ENCODE assay signal across 17 mouse cellular contexts in the genomic region with DNA sequence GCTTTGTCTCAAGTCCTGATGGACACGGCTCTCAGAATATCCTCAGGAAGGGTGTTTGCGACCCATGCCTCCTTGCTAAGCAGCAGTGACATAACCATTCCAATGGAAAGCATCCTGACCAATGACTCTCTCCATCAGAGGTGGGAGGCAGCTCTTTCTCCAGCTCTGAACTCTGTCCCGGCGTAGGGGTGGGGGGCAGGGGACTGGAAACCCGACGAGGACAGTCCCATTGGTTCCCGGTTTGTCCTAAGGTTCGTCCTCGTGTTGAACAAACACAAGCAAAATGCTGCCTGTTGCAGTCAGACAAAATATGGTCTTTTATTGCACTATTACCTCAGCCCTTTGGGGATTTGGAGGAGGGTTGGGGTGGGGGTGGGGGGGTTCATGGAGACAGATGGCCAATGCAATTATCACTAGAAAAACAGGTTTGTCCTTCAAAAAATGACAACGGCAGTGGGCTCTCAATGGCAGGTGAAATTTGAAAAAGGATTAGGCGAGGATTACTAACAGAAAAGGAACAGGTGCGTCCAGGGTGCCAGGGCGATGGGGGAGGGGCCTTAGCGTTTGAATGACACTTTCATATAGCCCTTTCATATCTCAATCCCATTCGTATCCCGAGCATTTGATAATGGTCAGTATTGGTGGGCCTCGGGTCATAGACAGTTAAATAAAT. TPM values are rescaled to one million over a fixed set of nuclear protein-coding genes. Genes with fewer than 3 reads are reported as not detected.
DNase-seq lines count a peak whose midpoint lies in the region; ATAC-seq and TF ChIP-seq lines count a peak whose summit lies in the region.
"Had no signal": no experiment of that assay in that cellular context is flagged by ENCODE, and none has a peak within 500 bp of the region (broad histone marks: within the 10 kb centered on the region; RNA-seq: fewer than 3 reads in every experiment).

No protein-coding gene starts in this region.

- H3K9me3 ChIP-seq in intestine, embryonic 14.5 days (ENCODE audit: control insufficient read depth, low read length): no peaks in the 10 kb centered on the region
- no peaks in the 10 kb centered on the region for H3K9me3 ChIP-seq in intestine, postnatal 0 days (ENCODE audit: control insufficient read depth)
- no peaks in the 10 kb centered on the region for H3K9me3 ChIP-seq in embryonic facial prominence, embryonic 14.5 days (ENCODE audit: control insufficient read depth, low read length)
- H3K9me3 ChIP-seq: forebrain, embryonic 13.5 days; heart, embryonic 12.5 days; hindbrain, embryonic 10.5 days had no signal

- ATAC-seq in intestine, embryonic 14.5 days (replicated peaks; ENCODE audit: low FRiP score, low TSS enrichment, low read depth): peak; percentile 55; the same call in 1 of the 2 replicates
- ATAC-seq in intestine, postnatal 0 days: no peak
- peak; percentile 84; the same call in 1 of the 2 replicates for ATAC-seq in embryonic facial prominence, embryonic 14.5 days (ENCODE audit: low read depth)
- ATAC-seq: forebrain, embryonic 13.5 days; forebrain, postnatal 0 days had no signal

- no peak overlapping the region for H3K27ac ChIP-seq in intestine, embryonic 14.5 days (ENCODE audit: low read depth)
- no peak overlapping the region for H3K27ac ChIP-seq in intestine, postnatal 0 days (ENCODE audit: low read depth, low read length)
- H3K27ac ChIP-seq in embryonic facial prominence, embryonic 14.5 days (replicated peaks; ENCODE audit: low read depth, low read length): no peak overlapping the region
- H3K27ac ChIP-seq: forebrain, embryonic 13.5 days; hindbrain, embryonic 10.5 days; hindbrain, embryonic 14.5 days had no signal

- H3K4me3 ChIP-seq in intestine, embryonic 14.5 days (ENCODE audit: low read depth, low read length): no peak overlapping the region
- no peak overlapping the region for H3K4me3 ChIP-seq in intestine, postnatal 0 days (ENCODE audit: low read depth, low read length)
- no peak overlapping the region for H3K4me3 ChIP-seq in embryonic facial prominence, embryonic 14.5 days (ENCODE audit: low read depth, low read length)
- H3K4me3 ChIP-seq: forebrain, embryonic 13.5 days; heart, embryonic 12.5 days; hindbrain, embryonic 10.5 days had no signal

- no peaks in the 10 kb centered on the region for H3K36me3 ChIP-seq in intestine, embryonic 14.5 days (ENCODE audit: control insufficient read depth, insufficient read depth, low read length)
- H3K36me3 ChIP-seq in intestine, postnatal 0 days (ENCODE audit: control insufficient read depth, insufficient read depth): no peaks in the 10 kb centered on the region
- no peaks in the 10 kb centered on the region for H3K36me3 ChIP-seq in embryonic facial prominence, embryonic 14.5 days (ENCODE audit: control insufficient read depth, insufficient read depth, low read length)
- H3K36me3 ChIP-seq: heart, embryonic 12.5 days; hindbrain, embryonic 10.5 days had no signal

- no peak overlapping the region for H3K4me2 ChIP-seq in intestine, embryonic 14.5 days (ENCODE audit: low read length)
- H3K4me2 ChIP-seq in intestine, postnatal 0 days (replicated peaks; ENCODE audit: low read depth): no peak overlapping the region
- H3K4me2 ChIP-seq in embryonic facial prominence, embryonic 14.5 days (ENCODE audit: low read depth, low read length): no peak overlapping the region
- H3K4me2 ChIP-seq: forebrain, embryonic 13.5 days; heart, embryonic 12.5 days; hindbrain, embryonic 14.5 days had no signal

- DNase-seq in intestine, embryonic 14.5 days (ENCODE audit: low spot score): no peak
- DNase-seq in thymus, postnatal 25 days: peak; percentile 18
- no peak for DNase-seq in thymus, postnatal 10 days (ENCODE audit: low spot score in 2 of 2)
- DNase-seq in embryonic facial prominence, embryonic 14.5 days (ENCODE audit: low spot score): peak; percentile 51
- DNase-seq in right cerebral cortex, adult 18-20 months: no peak
- DNase-seq in cerebellum, postnatal 10 days: no peak
- DNase-seq: adrenal gland, postnatal 10 days; cerebellum, adult 11 months; cerebellum, adult 8-10 months; cerebellum, postnatal 25 days; forebrain, postnatal 0 days; gastrocnemius, postnatal 14 days had no signal

- no peaks in the 10 kb centered on the region for H3K4me1 ChIP-seq in intestine, embryonic 14.5 days (replicated peaks; ENCODE audit: control insufficient read depth, insufficient read depth, low read length)
- no peaks in the 10 kb centered on the region for H3K4me1 ChIP-seq in intestine, postnatal 0 days (replicated peaks; ENCODE audit: control insufficient read depth, insufficient read depth, low read length)
- H3K4me1 ChIP-seq in embryonic facial prominence, embryonic 14.5 days (ENCODE audit: control insufficient read depth, insufficient read depth, low read length): no peaks in the 10 kb centered on the region
- H3K4me1 ChIP-seq: forebrain, embryonic 13.5 days had no signal

- H3K9ac ChIP-seq in intestine, embryonic 14.5 days (ENCODE audit: low read length): no peak overlapping the region
- no peak overlapping the region for H3K9ac ChIP-seq in intestine, postnatal 0 days (ENCODE audit: low read depth, low read length)
- no peak overlapping the region for H3K9ac ChIP-seq in embryonic facial prominence, embryonic 14.5 days (ENCODE audit: low read depth, low read length)
- H3K9ac ChIP-seq: forebrain, embryonic 13.5 days; forebrain, postnatal 0 days; heart, embryonic 12.5 days; hindbrain, embryonic 14.5 days had no signal

- WGBS in intestine, embryonic 14.5 days: 51% methylated on average over 17 of the region's 17 CpGs
- 43% methylated on average over 17 of the region's 17 CpGs for WGBS in intestine, postnatal 0 days
- WGBS in embryonic facial prominence, embryonic 14.5 days: 57% methylated on average over 17 of the region's 17 CpGs

- H3K27me3 ChIP-seq in intestine, embryonic 14.5 days (replicated peaks; ENCODE audit: control insufficient read depth, insufficient read depth, low read length): no peaks in the 10 kb centered on the region
- H3K27me3 ChIP-seq in intestine, postnatal 0 days (replicated peaks; ENCODE audit: control insufficient read depth, insufficient read depth, low read length): no peaks in the 10 kb centered on the region
- no peaks in the 10 kb centered on the region for H3K27me3 ChIP-seq in embryonic facial prominence, embryonic 14.5 days (replicated peaks; ENCODE audit: control insufficient read depth, insufficient read depth, low read length)
- H3K27me3 ChIP-seq: forebrain, embryonic 13.5 days; heart, embryonic 12.5 days had no signal

- no peak for TF ChIP-seq CTCF in intestine, postnatal 0 days (IDR thresholded peaks at IDR 0.05; ENCODE audit: low read depth)

RNA-seq across cellular contexts. Expression of a gene that starts 11.0 kb away (rescaled TPM):
- polyA plus RNA-seq in intestine, embryonic 14.5 days (2014; fragmentation: Nextera tagmentation; extraction: Ambion mirVana): 30.4 and 37.5 TPM in 2 replicates
- polyA plus RNA-seq in intestine, postnatal 0 days (2015; fragmentation: Nextera tagmentation; extraction: Ambion mirVana): 58.9 and 64.0 TPM in 2 replicates
- polyA plus RNA-seq in embryonic facial prominence, embryonic 14.5 days (2014; fragmentation: Nextera tagmentation; extraction: Ambion mirVana): 36.0 and 36.6 TPM in 2 replicates

Comparison
In these comparisons a context has a peak if more than half of its experiments do, and no peak if none do; other contexts are left out.
1. DNase-seq: peak in thymus, postnatal 25 days (single experiment) and embryonic facial prominence, embryonic 14.5 days (single experiment); none in intestine, embryonic 14.5 days (single experiment), thymus, postnatal 10 days (0 of 2), right cerebral cortex, adult 18-20 months (single experiment) and cerebellum, postnatal 10 days (0 of 2).